Comparison of ENCODE assay signal across 8 mouse cellular contexts in genomic region chr10:80955536-80955935, GRCm38 (mm10). TPM values are rescaled to one million over a fixed set of nuclear protein-coding genes. Genes with fewer than 3 reads are reported as not detected.
DNase-seq lines count a peak whose midpoint lies in the region; ATAC-seq lines count a peak whose summit lies in the region.

No protein-coding gene starts in this region.

- H3K4me1 ChIP-seq in heart, embryonic 11.5 days (ENCODE audit: control insufficient read depth, insufficient read depth, low read length), result peaks cover 12% of the 10 kb centered on the region

- peak overlapping the region; percentile 77 for H3K27ac ChIP-seq in heart, embryonic 11.5 days (ENCODE audit: low read depth, low read length)

- 0 out of 2 replicates have a peak overlapping the region, but pooled peaks have one; percentile 24 for H3K4me2 ChIP-seq in heart, embryonic 11.5 days

- peak overlapping the region; percentile 44; the same call in 1 of the 2 replicates for H3K9ac ChIP-seq in heart, embryonic 11.5 days (ENCODE audit: low read depth, low read length)

- no peak; the same call in 1 of the 2 replicates for ATAC-seq in heart, embryonic 11.5 days (replicated peaks; ENCODE audit: insufficient number of reproducible peaks, low FRiP score, low TSS enrichment)
- peak; percentile 89 for ATAC-seq in megakaryocyte progenitor cell, adult 5-6 weeks (replicated peaks; ENCODE audit: poor library complexity)

- DNase-seq in right cerebral cortex, adult 18-20 months, result peak; percentile 56
- no peak for DNase-seq in right cerebral cortex, postnatal 36 days (ENCODE audit: low spot score in 2 of 2)
- peak; percentile 60 for DNase-seq in T-cell, adult 2 months (ENCODE audit: low spot score)
- DNase-seq in embryo, embryonic 10 days (ENCODE audit: low spot score), result peak; percentile 81
- peak; percentile 68 to 70 for DNase-seq in kidney, postnatal 25 days
- DNase-seq in thymus, postnatal 0 days (ENCODE audit: low spot score), result peak; percentile 64

- no peak overlapping the region for H3K4me3 ChIP-seq in heart, embryonic 11.5 days (ENCODE audit: low read depth, low read length)

- no peaks in the 10 kb centered on the region for H3K36me3 ChIP-seq in heart, embryonic 11.5 days (ENCODE audit: control insufficient read depth, insufficient read depth, low read length)

- H3K9me3 ChIP-seq in heart, embryonic 11.5 days (replicated peaks; ENCODE audit: control insufficient read depth, low read length), result no peaks in the 10 kb centered on the region

- 20% methylated on average over 9 of the region's 9 CpGs for WGBS in heart, embryonic 11.5 days (ENCODE audit: insufficient replicate concordance)

- no peaks in the 10 kb centered on the region for H3K27me3 ChIP-seq in heart, embryonic 11.5 days (ENCODE audit: control insufficient read depth, insufficient read depth, low read length)

RNA-seq across cellular contexts. Expression of gene Gadd45b, which starts 25.7 kb away (rescaled TPM):
- polyA plus RNA-seq in heart, embryonic 11.5 days (2014; fragmentation: Nextera tagmentation; extraction: Ambion mirVana), result 21.3 and 25.6 TPM in 2 replicates
- total RNA-seq in megakaryocyte progenitor cell, adult 5-6 weeks (2015), result 18.7 and 20.7 TPM in 2 replicates
- 17.6 and 17.9 TPM in 2 replicates for total RNA-seq in megakaryocyte progenitor cell, adult 5-6 weeks (2017)
- 19.0 and 21.7 TPM in 2 replicates for polyA plus RNA-seq in thymus, postnatal 0 days (2015; fragmentation: Nextera tagmentation; extraction: Ambion mirVana)

RNA-seq across cellular contexts. Expression of gene Lmnb2, which starts 37.5 kb away (rescaled TPM):
- 7.9 and 11.6 TPM in 2 replicates for polyA plus RNA-seq in heart, embryonic 11.5 days (2014; fragmentation: Nextera tagmentation; extraction: Ambion mirVana)
- 11.7 and 13.9 TPM in 2 replicates for total RNA-seq in megakaryocyte progenitor cell, adult 5-6 weeks (2015)
- 49.3 and 56.9 TPM in 2 replicates for total RNA-seq in megakaryocyte progenitor cell, adult 5-6 weeks (2017)
- 28.0 and 28.5 TPM in 2 replicates for polyA plus RNA-seq in thymus, postnatal 0 days (2015; fragmentation: Nextera tagmentation; extraction: Ambion mirVana)

RNA-seq across cellular contexts. Expression of gene Timm13, which starts 54.8 kb away (rescaled TPM):
- polyA plus RNA-seq in heart, embryonic 11.5 days (2014; fragmentation: Nextera tagmentation; extraction: Ambion mirVana), result 300 and 340 TPM in 2 replicates
- 132 and 150 TPM in 2 replicates for total RNA-seq in megakaryocyte progenitor cell, adult 5-6 weeks (2015)
- 55.3 and 100 TPM in 2 replicates for total RNA-seq in megakaryocyte progenitor cell, adult 5-6 weeks (2017)
- 337 and 351 TPM in 2 replicates for polyA plus RNA-seq in thymus, postnatal 0 days (2015; fragmentation: Nextera tagmentation; extraction: Ambion mirVana)

RNA-seq across cellular contexts. Expression of gene Gng7, which starts 59.2 kb away (rescaled TPM):
- polyA plus RNA-seq in heart, embryonic 11.5 days (2014; fragmentation: Nextera tagmentation; extraction: Ambion mirVana), result 1.4 TPM in 2 replicates
- 0.44 and 0.57 TPM in 2 replicates for total RNA-seq in megakaryocyte progenitor cell, adult 5-6 weeks (2015)
- 0.83 and 1.2 TPM in 2 replicates for total RNA-seq in megakaryocyte progenitor cell, adult 5-6 weeks (2017)
- 1.5 and 1.8 TPM in 2 replicates for polyA plus RNA-seq in thymus, postnatal 0 days (2015; fragmentation: Nextera tagmentation; extraction: Ambion mirVana)

Comparison
In these comparisons a context has a peak if more than half of its experiments do, and no peak if none do; other contexts are left out.
1. DNase-seq: peak in right cerebral cortex, adult 18-20 months (single experiment), T-cell, adult 2 months (single experiment), embryo, embryonic 10 days (single experiment), kidney, postnatal 25 days (2 of 2) and thymus, postnatal 0 days (single experiment); none in right cerebral cortex, postnatal 36 days (0 of 2).